Mouse (Mus musculus): ENCODE measurements around the gene Znrf3.

DNA sequence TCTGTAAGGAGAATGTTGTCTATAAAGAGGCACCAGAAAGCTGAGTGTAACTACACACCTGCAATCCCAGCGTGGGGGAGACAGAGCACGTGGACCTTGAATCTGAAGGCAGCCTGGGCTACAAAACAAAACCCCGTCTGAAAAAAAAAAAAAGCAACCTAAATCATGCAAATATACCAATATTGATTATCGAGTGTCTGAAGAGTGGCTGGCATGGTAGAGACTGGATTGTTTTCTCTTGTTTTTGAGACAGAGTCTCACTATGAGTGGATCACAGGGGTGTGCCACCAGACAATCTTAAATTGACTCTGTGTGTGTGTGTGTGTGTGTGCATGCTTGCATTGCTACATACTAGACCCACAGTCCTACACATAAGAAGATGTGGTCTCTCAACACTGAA lies 32.2 kb upstream of the Znrf3 start:
- TF ChIP-seq CTCF (IDR thresholded peaks at IDR 0.05; ENCODE audit: low read depth, low read length) (no peak), POLR2A (IDR thresholded peaks at IDR 0.05; ENCODE audit: borderline replicate concordance, low read depth, low read length) (no peak)
